Mouse (Mus musculus): ENCODE results near the gene Ppp1r27. TPM values are rescaled to one million over a fixed set of nuclear protein-coding genes. Genes with fewer than 3 reads are reported as not detected.

The Ppp1r27 gene
- polyA plus RNA-seq, 1 experiment: not detected

DNA sequence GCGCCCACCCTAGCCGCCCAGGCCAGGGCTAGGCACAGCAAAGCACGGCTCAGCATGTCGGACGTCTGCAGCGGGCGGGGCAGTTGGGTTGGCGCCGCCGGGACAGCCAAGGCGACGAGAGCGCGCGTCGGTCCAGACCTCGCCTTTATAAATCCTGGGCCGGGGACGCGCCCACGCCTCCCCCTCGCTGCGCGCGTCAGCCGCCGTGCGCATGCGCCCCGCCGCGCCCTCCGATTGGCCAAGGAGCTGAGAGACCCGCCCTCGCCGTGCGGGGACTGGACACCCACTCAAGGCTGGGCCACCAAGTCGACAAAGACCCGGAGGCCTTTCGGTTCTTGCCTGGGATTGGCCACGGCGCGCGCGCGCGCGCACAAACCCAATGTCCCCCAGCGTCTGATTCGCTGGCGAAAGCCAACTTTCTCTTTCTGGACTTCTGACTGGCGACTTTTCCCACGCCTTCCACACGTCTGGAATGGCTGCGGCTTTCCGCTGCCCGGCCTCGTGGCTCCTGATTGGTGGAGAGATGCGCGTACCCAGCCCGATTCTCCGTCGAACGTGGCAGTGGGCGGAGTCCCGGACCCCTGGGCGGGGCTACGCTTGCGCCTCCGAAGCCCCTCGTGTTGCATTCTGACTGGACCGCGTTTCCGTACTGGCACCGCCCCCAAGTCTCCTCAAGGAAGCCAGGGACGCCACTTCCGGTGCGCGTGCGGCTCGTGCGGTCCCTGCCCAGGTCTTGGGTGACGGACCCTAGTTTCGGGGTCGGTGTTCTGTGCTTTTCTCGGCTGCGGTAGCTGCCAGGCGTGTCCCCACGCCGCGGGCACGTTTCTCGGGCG lies 22.0 kb upstream of the Ppp1r27 start, which contains the start of gene P4hb:
TSS of gene P4hb (minus strand) at position 502 of the 833 bp plus-strand sequence.
- peak; percentile 100 for DNase-seq
- under 1% methylated on average over 94 of the region's 94 CpGs for WGBS
- no peaks in the 10 kb centered on the region for H3K27me3 ChIP-seq (ENCODE audit: control insufficient read depth, insufficient read depth, low read length)
- no peaks in the 10 kb centered on the region for H3K4me1 ChIP-seq (ENCODE audit: control insufficient read depth, insufficient read depth, low read length)
- TF ChIP-seq CTCF (IDR thresholded peaks at IDR 0.05; ENCODE audit: borderline replicate concordance, insufficient read depth, low read depth, low read length): no peak
- TF ChIP-seq POLR2A (IDR thresholded peaks at IDR 0.05; ENCODE audit: borderline replicate concordance, insufficient read depth, low read length): peak; percentile 97
- H3K27ac ChIP-seq (ENCODE audit: insufficient read depth, low read length): peak within 1 kb of the TSS; percentile 78
- peak within 1 kb of the TSS; percentile 92 for H3K4me3 ChIP-seq (replicated peaks; ENCODE audit: insufficient read depth, low read depth, low read length)

GRCm38 (mm10) chr11:120572417-120572751 lies 21.5 kb upstream of the Ppp1r27 start:
- H3K4me1 ChIP-seq (ENCODE audit: control insufficient read depth, insufficient read depth, low read length): no peaks in the 10 kb centered on the region
- H3K27me3 ChIP-seq (ENCODE audit: control insufficient read depth, insufficient read depth, low read length): no peaks in the 10 kb centered on the region
- H3K27ac ChIP-seq (ENCODE audit: insufficient read depth, low read length): peak overlapping the region; percentile 63
- no peak for DNase-seq
- peak overlapping the region; percentile 92 for H3K4me3 ChIP-seq (replicated peaks; ENCODE audit: insufficient read depth, low read depth, low read length)
- under 1% methylated on average over 22 of the region's 24 CpGs for WGBS
- no peak for TF ChIP-seq POLR2A (IDR thresholded peaks at IDR 0.05; ENCODE audit: borderline replicate concordance, insufficient read depth, low read length)
- no peak for TF ChIP-seq CTCF (IDR thresholded peaks at IDR 0.05; ENCODE audit: borderline replicate concordance, insufficient read depth, low read depth, low read length)

- peak overlapping the region; percentile 92 for H3K4me3 ChIP-seq (replicated peaks; ENCODE audit: insufficient read depth, low read depth, low read length)
- H3K4me1 ChIP-seq (ENCODE audit: control insufficient read depth, insufficient read depth, low read length): no peaks in the 10 kb centered on the region
- peak overlapping the region; percentile 63; the same call in 1 of the 2 replicates for H3K27ac ChIP-seq (ENCODE audit: insufficient read depth, low read length)
- TF ChIP-seq CTCF (IDR thresholded peaks at IDR 0.05; ENCODE audit: borderline replicate concordance, insufficient read depth, low read depth, low read length): no peak
- no peak for TF ChIP-seq POLR2A (IDR thresholded peaks at IDR 0.05; ENCODE audit: borderline replicate concordance, insufficient read depth, low read length)
- WGBS: 8% methylated on average over 11 of the region's 11 CpGs
- no peaks in the 10 kb centered on the region for H3K27me3 ChIP-seq (ENCODE audit: control insufficient read depth, insufficient read depth, low read length)
- no peak for DNase-seq
Observed at GRCm38 (mm10) chr11:120571754-120572416, 21.0 kb upstream of the Ppp1r27 start.

DNA sequence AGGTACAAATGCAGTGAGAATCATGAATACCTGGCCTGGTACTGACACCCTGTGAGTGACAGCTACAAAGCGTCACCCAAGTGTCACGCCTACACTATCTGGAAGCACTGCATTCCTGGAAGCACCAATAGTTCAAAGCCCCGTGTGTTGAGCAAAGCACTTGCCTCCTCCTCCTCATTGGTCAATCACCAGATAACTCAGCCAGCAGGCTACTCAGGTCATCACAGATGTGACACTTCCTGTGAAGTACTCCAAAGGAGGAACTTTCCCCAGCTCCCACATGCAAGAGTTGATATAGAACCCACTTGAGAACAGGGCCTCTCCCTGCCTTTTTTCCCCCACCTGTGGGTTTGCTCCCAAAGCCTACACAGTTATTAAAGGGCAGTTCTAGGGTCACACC lies 20.2 kb upstream of the Ppp1r27 start:
- DNase-seq: no peak
- 86% methylated on average over 3 of the region's 3 CpGs for WGBS
- Histone ChIP-seq H3K4me1 (ENCODE audit: control insufficient read depth, insufficient read depth, low read length) (no peaks in the 10 kb centered on the region), H3K4me3 (replicated peaks; ENCODE audit: insufficient read depth, low read depth, low read length) (no peak overlapping the region), H3K27ac (ENCODE audit: insufficient read depth, low read length) (no peak overlapping the region), H3K27me3 (ENCODE audit: control insufficient read depth, insufficient read depth, low read length) (no peaks in the 10 kb centered on the region)
- no peak for TF ChIP-seq POLR2A (IDR thresholded peaks at IDR 0.05; ENCODE audit: borderline replicate concordance, insufficient read depth, low read length)
- TF ChIP-seq CTCF (IDR thresholded peaks at IDR 0.05; ENCODE audit: borderline replicate concordance, insufficient read depth, low read depth, low read length): no peak

GRCm38 (mm10) chr11:120568324-120568723 lies 17.4 kb upstream of the Ppp1r27 start:
- H3K27me3 ChIP-seq (ENCODE audit: control insufficient read depth, insufficient read depth, low read length): no peaks in the 10 kb centered on the region
- TF ChIP-seq POLR2A (IDR thresholded peaks at IDR 0.05; ENCODE audit: borderline replicate concordance, insufficient read depth, low read length): no peak
- no peak for TF ChIP-seq CTCF (IDR thresholded peaks at IDR 0.05; ENCODE audit: borderline replicate concordance, insufficient read depth, low read depth, low read length)
- no peak overlapping the region for H3K27ac ChIP-seq (ENCODE audit: insufficient read depth, low read length)
- DNase-seq: no peak
- H3K4me1 ChIP-seq (ENCODE audit: control insufficient read depth, insufficient read depth, low read length): no peaks in the 10 kb centered on the region
- H3K4me3 ChIP-seq (replicated peaks; ENCODE audit: insufficient read depth, low read depth, low read length): no peak overlapping the region
- WGBS: 89% methylated on average over 6 of the region's 6 CpGs

DNA sequence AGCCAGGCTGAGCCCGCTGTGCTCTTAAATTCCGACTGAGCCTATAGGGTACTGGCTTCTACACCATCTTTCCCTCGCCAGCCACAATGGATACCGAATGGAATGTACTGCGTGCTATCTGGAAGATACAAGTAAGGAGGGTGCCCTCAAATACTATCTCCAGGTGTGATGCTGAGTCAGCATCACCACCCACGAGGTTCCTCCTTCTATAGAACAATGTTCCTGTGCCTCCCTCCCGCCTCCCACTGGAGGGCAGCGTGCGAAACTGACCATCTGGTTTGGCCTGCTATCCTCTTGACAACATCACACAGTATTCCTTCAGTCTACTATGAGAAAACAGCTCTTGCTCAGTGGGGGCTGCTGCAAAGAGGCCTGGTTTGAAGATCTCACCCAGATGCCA lies 14.2 kb upstream of the Ppp1r27 start:
- Histone ChIP-seq H3K27me3 (ENCODE audit: control insufficient read depth, insufficient read depth, low read length) (no peaks in the 10 kb centered on the region), H3K27ac (ENCODE audit: insufficient read depth, low read length) (no peak overlapping the region), H3K4me1 (ENCODE audit: control insufficient read depth, insufficient read depth, low read length) (no peaks in the 10 kb centered on the region), H3K4me3 (replicated peaks; ENCODE audit: insufficient read depth, low read depth, low read length) (no peak overlapping the region)
- TF ChIP-seq CTCF (IDR thresholded peaks at IDR 0.05; ENCODE audit: borderline replicate concordance, insufficient read depth, low read depth, low read length) (no peak), POLR2A (IDR thresholded peaks at IDR 0.05; ENCODE audit: borderline replicate concordance, insufficient read depth, low read length) (no peak)
- 77% methylated on average over 9 of the region's 9 CpGs for WGBS
- DNase-seq: no peak

DNA sequence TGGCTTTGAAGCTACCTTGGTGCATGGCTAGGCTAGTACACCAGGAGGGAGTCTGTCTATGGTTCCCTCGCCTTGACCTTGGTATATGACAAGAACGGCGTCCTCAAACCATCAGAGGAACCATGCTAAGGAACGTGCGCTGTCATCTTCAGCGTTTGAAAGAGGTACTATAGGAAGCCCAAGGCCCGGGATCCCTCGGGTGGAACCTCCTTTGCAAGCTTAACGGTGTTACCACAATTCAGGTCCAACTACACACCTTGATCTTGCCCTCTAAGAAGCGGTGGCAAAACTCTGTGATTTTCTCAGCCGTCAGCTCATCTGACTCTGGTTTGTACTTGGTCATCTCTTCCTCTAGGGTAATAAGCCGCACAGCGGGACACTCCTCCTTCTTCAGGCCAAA lies 12.0 kb upstream of the Ppp1r27 start:
- H3K27me3 ChIP-seq (ENCODE audit: control insufficient read depth, insufficient read depth, low read length): no peaks in the 10 kb centered on the region
- no peak for DNase-seq
- no peak overlapping the region for H3K4me3 ChIP-seq (replicated peaks; ENCODE audit: insufficient read depth, low read depth, low read length)
- H3K27ac ChIP-seq (ENCODE audit: insufficient read depth, low read length): no peak overlapping the region
- TF ChIP-seq CTCF (IDR thresholded peaks at IDR 0.05; ENCODE audit: borderline replicate concordance, insufficient read depth, low read depth, low read length) (no peak), POLR2A (IDR thresholded peaks at IDR 0.05; ENCODE audit: borderline replicate concordance, insufficient read depth, low read length) (no peak)
- 94% methylated on average over 13 of the region's 13 CpGs for WGBS
- no peaks in the 10 kb centered on the region for H3K4me1 ChIP-seq (ENCODE audit: control insufficient read depth, insufficient read depth, low read length)
